Mouse (Mus musculus) c-Kit-positive CD71-negative TER-119-negative erythroid progenitor cells, embryonic 14.5 days (primary cell): ENCODE results near the gene Pde9a.

Experiments
- DNase-seq: peaks from one replicate; pipeline ENCODE4 v3.0.0-alpha.2; 2013; ENCODE audit warnings: low read depth

The Pde9a gene

DNA sequence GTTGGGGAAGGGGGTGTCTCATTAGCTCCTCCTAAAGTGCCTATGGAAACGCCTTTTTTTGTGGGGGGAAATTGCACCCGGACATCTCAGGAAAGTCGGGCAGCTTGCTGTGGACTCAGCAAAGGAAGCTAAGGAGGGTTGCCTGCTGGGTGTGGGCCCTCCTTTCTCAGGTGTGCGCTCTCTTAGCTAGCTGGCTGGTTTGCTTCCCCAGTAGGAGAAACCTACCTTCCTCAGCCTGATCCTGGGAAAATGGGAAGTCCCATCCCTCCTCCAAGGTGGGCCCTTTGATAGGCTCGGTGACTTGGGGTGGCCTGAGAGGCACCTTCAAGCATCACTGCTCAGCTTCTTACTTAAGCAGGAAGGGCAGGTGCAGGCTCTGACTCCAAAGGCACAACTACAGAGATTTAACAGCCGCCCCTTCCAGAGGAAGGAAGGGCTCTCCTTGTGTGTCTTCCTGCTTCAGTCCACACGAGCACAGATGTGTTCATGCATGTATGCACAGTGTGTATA lies 811 bp downstream of the Pde9a start:
- no peak for DNase-seq

DNA sequence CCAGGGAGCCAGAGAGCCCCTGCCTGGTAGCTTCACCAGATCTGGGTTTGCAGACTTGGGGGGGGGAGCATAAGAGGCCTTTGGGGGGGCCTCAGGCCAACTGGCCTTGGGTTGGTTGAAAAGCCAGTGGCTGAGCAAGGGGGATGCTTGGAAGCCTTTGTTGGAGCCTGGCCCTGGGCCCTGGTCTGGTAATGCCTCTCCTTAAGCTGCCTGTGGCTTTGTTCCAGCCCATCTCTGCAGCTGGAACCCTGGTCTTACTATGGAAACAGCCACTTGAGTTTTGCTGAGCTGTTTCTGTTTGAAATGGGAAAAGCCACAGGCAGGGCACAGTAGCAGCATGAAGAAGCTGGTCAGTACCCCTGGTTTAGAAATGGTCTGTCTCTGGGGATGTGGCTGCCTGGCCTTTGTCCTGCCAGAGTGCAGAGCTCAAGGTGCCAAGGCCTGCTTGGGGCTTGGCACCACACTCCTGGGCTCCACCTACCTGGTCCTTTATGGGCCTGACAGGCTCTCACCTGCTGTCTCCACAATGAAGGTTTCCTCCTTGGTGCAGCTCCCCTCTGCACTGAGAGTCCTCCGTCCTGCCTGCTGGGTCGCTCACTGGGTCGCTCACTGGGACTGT lies 3.5 kb downstream of the Pde9a start:
- DNase-seq = no peak

DNA sequence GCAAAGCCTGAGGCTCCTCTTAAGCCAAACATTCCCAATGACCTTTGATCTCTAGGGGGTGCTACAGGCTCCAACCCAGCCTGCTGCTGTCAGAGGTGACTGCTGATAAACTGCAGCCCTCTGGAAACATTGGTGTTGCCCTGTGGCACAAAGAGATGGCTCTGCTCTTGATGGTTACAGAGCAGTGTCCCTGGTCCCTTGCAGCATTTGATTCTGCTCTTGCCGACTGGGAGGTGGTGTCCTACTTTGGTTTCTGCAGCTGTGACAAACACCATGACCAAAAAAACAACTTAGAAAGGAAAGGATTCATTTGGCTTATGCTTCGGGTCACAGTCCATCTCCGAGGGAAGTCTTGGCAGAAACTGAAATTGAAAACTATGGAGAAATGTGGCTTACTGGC lies 5.5 kb downstream of the Pde9a start:
- no peak for DNase-seq

DNA sequence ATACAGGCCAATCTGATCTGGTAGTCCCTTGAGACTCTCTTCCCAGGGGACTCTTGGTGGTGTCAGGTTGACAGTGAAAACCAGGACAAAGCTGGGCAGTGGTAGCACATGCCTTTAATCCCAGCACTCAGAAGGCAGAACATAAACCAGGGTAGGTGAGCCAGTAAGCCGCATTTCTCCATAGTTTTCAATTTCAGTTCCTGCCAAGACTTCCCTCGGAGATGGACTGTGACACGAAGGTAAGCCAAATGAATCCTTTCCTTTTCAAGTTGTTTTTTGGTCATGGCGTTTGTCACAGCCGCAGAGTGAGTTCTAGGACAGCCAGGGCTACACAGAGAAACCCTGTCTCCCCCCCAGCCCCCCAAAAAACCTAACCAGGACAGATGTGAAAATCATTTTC lies 6.0 kb downstream of the Pde9a start:
- DNase-seq = no peak

DNA sequence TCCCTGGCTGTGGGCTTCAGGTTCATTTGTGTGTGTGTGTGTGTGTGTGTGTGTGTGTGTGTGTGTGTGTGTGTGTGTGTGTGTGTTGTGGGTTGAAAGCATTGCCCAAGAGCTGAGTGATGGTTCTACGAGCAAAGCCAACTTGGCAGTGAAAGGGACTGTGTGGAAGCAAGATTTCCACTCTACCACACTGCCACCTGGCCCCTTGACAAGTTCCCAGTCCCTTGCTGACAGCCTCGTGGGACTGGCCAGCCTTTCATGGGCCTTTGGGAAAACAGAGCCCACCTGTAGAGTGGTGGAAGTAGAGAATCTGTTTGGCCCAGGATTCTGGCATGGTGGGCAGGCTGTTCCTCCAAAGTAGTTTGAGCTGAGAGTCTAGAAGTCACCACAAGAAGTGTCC lies 7.8 kb downstream of the Pde9a start:
- DNase-seq = no peak

DNA sequence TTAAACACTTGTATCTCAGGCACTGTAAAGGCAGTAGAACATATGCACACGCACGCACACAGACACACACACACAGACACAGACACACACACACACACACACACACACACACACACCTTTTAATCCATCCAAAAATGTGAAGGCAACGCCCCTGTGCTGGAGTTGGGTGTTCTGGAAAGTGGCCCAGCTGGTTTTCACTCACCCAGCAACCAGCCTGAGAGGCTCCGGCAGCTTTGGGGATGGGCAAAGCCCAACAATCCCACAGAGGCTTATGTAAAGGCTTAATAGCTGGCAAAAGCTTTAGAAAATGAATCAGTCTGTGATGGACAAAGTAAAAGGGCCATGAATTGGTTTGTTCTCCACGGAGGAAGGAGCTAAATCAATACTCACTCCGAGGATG lies 14.3 kb downstream of the Pde9a start:
- DNase-seq = no peak

DNA sequence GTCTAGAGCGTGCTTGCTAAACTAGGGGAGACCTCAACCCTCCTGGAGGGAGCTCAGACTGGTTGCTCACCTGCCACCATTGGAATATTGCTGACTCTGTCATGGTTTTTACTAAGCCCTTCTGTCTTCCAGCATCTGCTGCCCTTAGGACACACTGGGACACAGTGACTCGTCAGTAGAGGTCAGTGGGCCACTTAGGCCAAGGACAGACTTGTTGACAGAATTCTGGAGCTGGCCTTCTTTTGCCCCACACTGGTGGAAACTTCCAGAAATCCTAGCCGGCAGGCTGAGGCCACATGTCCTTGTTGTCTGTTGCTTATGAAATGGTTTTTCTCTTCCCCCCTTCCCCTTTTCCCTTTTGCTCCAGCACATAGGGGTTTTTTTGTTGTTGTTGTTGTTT lies 15.2 kb downstream of the Pde9a start:
- DNase-seq = no peak

DNA sequence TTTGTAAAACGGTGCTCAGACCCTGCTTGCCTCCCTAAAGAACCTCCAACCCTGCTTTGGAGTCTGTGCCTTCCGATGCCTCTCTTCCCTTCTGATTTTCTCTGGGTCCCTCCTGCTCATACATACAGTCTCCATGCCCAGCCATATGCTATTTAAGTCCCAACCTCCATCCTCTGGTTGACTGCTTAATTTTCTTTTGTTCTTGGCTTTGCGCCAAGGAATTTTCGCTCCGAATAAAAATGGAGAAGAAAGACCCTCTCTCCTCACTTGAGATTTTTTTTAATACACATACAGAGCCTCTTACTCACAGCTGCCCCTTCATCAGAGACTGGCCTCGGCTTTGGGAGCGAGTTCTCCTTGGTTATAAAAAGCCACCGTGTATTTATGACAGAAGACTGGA lies 16.7 kb downstream of the Pde9a start:
- DNase-seq = no peak

DNA sequence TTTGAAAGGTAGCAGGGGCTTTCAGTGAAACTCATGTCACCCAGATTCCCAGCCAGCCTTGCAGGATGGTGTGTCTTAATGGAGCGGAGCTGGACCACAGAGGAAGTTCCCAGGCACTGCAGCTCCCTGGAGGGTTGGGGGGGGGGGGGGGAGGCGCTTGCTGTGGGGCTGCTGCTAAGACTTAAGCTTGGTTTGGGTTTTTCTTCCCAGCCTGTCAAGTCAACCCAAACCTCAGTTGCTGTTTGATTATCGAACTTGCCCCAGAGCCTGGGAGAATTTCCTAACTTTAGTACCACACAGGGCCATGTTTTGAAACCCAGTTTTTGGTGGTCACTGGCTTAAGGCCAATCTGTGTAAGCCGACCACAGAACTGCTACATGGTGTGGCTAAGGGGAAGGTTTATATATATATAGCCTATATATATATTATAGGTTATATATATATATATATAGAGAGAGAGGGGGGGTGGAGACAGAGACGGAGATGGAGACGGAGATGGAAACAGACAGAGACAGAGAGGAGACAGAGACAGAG lies 19.8 kb downstream of the Pde9a start:
- DNase-seq = no peak

DNA sequence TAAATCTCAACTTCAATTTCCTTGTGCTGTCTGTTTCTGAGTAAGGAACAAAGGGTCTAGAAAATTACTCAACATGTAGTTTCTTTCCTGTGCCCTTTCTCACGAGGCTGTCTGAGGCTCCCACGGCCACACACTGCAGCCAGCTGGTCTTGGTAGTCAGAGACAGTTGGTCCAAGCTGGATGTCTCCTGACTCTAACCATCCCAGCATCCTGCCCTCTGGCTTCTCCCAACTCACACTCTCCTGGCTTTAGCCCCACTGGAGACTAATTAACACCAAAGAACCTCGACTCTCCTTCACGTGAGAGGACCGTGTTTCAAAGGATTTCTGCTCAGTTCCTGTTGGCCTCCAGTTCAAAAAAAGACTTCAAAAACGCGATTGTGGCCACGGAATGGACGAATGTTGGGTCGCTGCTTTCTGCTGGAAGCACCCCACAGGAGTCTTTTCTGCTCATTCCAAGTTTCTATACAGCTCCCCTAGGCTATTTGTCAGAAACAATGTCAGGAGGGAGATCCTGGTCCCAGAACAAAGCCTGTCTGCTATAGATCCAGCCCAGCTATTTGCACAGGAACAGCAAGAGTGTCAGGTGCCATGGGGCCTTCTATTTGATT lies 23.8 kb downstream of the Pde9a start:
- no peak for DNase-seq

DNA sequence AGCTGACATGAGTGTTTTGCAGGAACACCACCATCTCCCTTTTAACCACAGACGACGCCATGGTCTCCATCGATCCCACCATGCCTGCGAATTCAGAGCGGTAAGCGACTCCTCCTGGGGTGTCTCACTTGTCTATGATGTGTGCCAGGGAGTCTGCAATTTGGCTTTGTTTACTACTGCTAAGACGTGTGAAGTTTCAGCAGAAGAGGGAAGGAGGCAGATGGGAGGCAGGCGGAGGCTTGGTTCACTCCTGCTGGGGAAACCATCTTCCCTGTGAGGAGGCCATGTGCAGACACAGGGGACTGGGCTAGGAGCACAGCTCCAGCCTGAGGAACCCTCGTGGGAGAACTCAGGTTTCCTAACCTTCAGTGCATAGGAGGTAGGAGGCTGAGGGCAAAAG lies 29.2 kb downstream of the Pde9a start:
- DNase-seq = no peak

DNA sequence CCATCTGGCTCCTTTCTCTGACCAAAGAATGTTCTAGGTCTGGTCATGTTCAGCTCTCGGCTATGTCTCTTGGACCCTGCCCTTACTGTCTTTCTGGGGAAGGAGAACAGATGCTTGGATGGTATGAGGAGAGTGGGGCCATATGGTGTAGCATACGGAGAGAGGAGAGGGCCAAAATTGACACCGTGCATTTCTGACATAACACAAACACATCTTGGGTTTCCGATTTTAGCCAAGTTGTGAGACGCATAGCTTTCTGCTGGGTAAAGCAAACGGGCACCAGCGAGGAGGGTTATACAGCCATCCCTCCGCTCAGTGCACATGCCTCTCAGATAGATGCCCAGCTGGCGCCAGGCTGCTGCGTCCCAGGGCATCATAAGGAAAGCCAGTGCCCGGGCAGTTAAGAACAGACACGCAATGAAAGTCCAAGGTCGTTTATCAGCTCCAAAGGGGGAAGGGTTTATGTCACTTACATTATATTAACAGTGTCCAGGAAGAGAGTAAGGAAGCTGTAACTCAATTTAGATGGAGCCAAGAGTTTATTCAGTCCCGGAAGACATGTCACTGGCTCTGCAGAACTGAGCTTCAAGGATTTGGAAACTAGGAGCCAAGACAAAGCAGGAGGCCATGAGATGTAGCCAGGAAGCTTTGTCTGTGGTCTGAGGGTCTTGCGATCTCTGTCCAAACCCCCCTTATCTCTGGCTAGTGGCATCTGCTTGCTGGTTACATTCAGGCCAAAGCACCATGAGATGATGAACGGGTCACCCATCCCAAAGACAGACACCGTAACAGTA lies 33.0 kb downstream of the Pde9a start:
- DNase-seq = no peak

DNA sequence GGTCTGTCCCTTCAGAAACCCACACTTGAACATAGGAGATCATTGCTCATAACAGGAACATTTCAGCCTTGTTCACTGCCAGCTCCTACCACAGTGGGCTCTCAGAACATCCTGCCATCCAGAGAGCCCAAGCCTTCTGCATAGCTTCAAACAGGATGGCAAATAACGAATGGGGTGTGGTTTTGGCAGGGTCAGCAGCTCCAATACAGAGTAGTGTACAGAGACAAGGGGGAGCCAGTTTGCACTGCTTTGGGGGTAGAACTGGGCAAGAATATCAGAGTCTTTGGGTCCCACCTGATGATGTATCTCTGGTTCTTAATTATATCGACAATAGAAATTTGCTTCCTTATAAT lies 33.6 kb downstream of the Pde9a start:
- no peak for DNase-seq

DNA sequence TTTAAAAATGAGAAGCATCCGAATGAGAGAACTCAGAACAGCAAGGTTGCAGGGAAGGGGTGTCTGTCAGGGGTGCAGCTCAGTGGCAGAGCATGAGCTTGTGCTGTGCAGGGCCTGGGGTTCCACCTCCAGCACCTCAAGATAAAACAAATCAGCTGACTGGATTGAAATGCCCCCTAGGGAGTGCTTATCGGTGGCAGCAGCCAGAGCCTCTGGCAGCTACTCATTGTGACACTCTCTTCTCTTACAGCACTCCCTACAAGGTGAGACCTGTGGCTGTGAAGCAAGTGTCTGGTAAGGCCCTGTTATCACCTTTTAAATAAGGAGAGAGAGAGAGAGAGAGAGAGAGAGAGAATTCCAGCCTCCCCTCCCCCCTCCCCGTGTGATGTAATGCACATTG lies 34.0 kb downstream of the Pde9a start:
- no peak for DNase-seq

DNA sequence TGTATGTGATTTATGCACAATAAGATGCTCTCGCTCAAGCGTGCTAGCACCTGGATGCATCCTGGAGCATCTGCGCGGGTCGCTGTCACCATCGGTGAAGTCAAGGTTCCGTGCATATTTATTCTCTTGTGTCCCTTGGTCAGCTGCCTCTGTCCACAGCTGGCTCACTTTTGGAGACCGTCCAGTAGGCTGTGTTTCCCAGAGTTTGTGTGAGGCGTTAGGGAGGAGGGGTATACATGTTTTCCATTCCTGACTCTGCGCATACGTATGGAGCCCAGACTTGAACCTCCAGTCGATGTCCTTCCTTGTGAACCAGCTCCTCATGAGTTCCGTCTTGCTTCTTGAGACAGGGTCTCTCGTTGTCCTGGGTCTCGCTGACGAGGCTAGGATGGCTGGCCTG lies 34.6 kb downstream of the Pde9a start:
- no peak for DNase-seq

DNA sequence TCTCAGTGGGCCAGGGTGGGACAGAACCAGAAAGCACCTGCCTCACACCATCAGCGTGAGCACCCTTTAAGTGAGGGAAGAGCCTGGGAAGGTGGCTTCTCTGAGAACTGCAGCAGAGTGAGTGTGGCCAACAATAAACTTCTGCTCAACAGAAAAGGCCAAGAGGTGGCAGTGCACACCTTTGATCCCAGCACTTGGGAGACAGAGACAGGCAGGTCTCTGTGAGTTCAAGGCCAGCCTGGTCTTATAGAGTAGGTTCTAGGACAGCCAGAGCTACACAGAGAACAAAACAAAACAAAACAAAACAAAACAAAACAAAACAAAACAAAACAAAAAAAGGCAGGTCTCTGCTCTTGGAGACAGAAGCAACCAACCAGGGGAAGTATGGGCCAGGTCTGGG lies 36.4 kb downstream of the Pde9a start:
- no peak for DNase-seq

DNA sequence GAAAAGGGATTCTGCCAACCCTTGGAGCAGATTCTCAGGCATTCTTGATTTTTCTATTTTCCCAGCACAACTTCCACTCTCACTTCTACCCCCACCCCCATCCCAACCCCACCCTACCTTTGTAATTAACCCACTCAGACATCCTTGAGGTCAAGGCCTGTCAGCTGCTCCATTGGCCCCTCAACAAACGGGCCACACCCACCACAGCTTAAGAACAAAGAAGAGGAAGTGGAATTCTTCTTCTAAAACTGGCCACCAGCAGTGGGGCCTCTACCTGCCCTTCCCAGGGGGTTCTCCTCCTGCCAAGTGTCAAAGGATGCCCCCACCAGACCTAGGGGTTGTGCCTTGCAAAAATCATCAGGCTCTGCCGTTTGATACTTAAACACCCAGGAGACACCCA lies 37.0 kb downstream of the Pde9a start:
- no peak for DNase-seq

DNA sequence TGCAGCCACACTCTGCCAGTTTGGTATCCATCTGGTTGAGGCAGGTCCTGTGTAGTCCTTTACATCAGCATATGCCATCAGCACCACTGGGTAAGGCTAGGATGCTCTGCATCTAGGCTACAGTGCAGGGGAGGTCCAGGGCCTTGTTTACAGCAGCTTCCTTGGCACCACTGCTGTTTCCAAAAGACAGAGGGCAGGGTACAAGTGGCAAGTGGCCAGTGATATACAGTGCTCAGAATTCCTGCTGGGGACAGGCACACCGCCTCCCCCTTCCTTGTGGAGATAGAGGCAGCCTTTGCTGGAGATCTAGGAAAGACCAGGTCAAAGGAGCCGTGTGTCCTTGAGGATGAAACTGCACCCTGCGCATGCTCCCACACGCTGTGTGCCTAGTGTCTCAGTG lies 38.3 kb downstream of the Pde9a start:
- DNase-seq = no peak

DNA sequence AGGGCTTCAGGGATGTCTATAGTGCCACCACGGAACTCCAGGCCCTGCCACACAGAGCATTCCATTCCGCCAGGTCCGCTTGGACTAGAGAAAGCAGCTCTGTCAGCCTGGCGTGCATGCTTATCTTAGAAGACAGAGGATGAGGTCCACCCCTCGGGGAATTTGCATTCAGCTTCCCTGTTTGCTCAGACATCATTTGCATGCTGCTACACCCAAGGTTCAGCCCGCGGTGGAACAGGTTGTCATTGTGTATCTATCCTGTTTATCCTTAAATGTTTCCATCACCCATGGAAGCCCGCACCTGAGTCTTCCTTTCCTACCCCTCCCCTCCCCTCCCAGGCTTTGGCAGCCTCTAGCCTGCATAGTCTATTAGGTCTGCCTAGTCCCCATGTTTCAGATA lies 38.8 kb downstream of the Pde9a start:
- no peak for DNase-seq

DNA sequence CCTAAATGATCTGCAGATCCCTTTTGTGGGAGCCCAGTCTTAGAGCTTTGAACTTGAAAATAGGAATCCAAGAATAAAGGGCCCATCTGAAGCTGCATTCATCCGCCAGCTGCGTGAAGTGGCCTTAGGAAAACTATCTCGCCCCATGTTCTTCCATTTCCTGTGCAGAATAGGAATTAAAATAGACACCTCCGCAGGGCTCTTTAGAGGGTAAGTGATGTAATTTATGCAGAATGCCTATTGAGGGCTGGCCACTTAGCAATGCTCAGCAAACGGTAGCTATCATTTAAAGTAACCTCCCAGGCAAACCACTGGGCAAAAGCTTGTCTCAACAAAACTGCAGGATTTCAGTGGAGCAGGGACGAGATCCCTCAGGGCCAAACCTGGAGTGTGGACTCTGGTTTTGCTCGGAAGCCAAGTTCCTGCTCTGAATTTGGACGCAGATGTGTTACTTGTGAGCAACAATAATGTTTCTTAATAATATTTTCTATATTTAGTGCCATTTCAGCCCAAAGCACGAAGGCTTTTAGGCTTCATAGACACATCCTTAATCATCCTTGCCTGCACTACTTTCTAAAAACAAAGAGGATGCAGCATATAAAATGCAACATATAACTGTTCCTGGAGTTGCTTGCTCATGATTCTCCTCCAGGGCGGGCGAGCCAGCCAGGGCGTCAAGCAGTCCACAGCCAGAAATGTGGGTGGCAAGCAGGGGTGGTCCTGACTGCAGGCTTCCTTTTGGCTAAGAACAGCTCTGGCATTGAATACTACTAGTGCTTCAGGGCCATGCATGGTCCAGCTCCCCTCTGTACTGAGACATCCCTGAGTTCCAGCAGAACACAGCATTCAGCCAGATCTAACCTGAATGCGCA lies 40.1 kb downstream of the Pde9a start:
- DNase-seq = no peak

DNA sequence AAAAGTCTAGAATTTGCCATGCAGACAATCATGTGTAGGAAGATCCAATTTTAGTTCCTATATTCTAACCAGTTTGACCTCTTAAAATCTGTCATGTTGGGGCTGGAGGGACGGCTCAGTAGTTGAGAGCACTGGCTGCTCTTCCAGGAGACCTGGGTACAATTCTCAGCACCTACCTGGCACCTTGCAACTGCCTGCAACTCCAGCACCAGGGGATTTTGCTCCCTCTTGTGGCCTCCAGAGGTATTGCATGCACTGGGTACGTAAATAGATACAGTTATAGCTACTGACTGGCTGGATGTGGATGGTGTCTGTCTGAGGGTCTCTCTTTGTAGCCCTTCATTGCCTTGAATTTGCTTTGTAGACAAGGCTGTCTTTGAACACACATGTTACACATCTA lies 43.4 kb downstream of the Pde9a start:
- no peak for DNase-seq

DNA sequence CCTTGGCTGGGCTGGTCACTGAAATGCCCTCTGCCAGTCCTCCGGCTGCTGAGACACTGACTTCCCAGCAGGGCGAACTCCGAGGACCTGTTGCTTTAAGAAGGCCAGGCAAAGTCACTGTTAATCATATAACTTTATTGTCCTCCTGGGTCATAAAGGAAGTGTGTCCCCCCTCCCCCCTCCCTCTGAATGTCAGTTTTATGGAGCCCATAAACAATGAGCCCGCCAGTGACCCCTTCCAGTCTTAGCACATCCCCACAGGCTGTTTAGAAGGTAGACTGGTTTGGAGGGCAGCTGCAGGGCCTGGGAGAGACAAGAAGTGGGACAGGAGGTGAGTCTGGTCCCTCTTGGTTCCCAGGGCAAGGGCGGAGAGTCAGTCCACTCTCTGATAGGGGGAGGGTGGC lies 46.9 kb downstream of the Pde9a start:
- no peak for DNase-seq
